Mouse (Mus musculus) midbrain, embryonic 16.5 days (tissue): ENCODE results near the gene Chac2. TPM values are rescaled to one million over a fixed set of nuclear protein-coding genes. Genes with fewer than 3 reads are reported as not detected.
"Not testable (repeated sequence)": the region's sequence is repeated elsewhere in the genome, so short reads cannot be mapped to it uniquely, and the experiment has no call there.

Experiments
- ATAC-seq: fragments of 200-750 bp; cut with Nextera tagmentation; 2 replicates; pipeline ENCODE4 v1.8.0; 2017; ENCODE audit warnings: moderate TSS enrichment
- H3K27ac ChIP-seq: fragments of 300-500 bp; sonication (generic); 2 replicates; pipeline ENCODE4 v1.5.1; 2014; ENCODE audit warnings: mild to moderate bottlenecking, low read length, mixed read lengths
- H3K27me3 ChIP-seq: fragments of 300-500 bp; sonication (generic); 2 replicates; pipeline ENCODE4 v1.6.1; 2014; ENCODE audit warnings: low read depth, low read length, mixed read lengths; ENCODE audit not compliant: control insufficient read depth, insufficient read depth
- H3K36me3 ChIP-seq: fragments of 300-500 bp; sonication (generic); 2 replicates; pipeline ENCODE4 v1.6.1; 2014; ENCODE audit warnings: mild to moderate bottlenecking, low read length, moderate library complexity, mixed read lengths; ENCODE audit not compliant: control insufficient read depth, insufficient read depth
- H3K4me1 ChIP-seq: fragments of 300-500 bp; sonication (generic); 2 replicates; pipeline ENCODE4 v1.6.1; 2014; ENCODE audit warnings: mild to moderate bottlenecking, low read length, mixed read lengths; ENCODE audit not compliant: control insufficient read depth, insufficient read depth
- H3K4me2 ChIP-seq: fragments of 300-500 bp; sonication (generic); 2 replicates; pipeline ENCODE4 v1.6.1; 2014; ENCODE audit warnings: mild to moderate bottlenecking, low read length, mixed read lengths
- H3K4me3 ChIP-seq: fragments of 300-500 bp; sonication (generic); 2 replicates; pipeline ENCODE4 v1.5.1; 2014; ENCODE audit warnings: low read depth, mild to moderate bottlenecking, low read length, moderate library complexity, mixed read lengths
- H3K9ac ChIP-seq: fragments of 300-500 bp; sonication (generic); 2 replicates; pipeline ENCODE4 v1.6.1; 2014; ENCODE audit warnings: low read depth, low read length, mixed read lengths
- H3K9me3 ChIP-seq: fragments of 300-500 bp; sonication (generic); replicated peaks from 2 replicates; pipeline ENCODE4 v1.6.1; 2014; ENCODE audit warnings: mild to moderate bottlenecking, low read length, mixed read lengths; ENCODE audit not compliant: control insufficient read depth, poor library complexity, severe bottlenecking
- WGBS: fragments of 180-500 bp; shearing (Covaris S2); extraction: QIAGEN DNeasy Blood & Tissue Kit; methylation state at CpG from one replicate; pipeline ENCODE4 v1.1.7; 2014; 5-methylcytosine and 5-hydroxymethylcytosine counted together
- polyA plus RNA-seq: library from polyadenylated mRNA; unstranded; fragments of >200 nt; fragmentation: Nextera tagmentation; extraction: Ambion mirVana; gene quantifications from 2 replicates; pipeline ENCODE4 v1.2.1, GENCODE M21; 2015

Gene Chac2
- polyA plus RNA-seq = 35.2 and 39.4 TPM in 2 replicates

- under 1% methylated on average over 22 of the region's 22 CpGs for WGBS
Measured at GRCm38 (mm10) chr11:30985877-30986624, at the start of gene Chac2. Chac2 (minus strand) TSS chr11:30986350.

DNA sequence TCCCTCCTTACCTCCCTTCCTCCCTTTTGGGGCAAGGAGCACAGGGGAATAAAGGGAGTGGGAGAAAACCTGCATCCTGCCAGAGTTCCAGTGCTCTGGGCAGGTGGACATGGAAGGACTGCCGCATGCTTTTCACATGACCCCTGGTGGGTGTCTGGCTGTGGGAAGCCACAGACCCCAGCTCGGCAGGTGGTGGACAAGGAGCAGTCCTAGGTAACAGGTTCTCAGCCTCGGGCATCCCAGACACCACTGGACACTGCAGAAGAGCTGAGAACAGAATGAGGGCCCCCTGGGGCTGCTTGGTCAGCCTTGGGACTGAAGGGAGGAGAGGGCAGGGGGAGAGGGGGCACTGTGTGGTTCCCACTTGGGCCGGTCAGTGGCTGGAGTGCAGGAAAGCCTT lies 48.8 kb upstream of the Chac2 start:
- peaks cover 5% of the 10 kb centered on the region for H3K36me3 ChIP-seq
- H3K9ac ChIP-seq = no peak overlapping the region
- no peak for ATAC-seq
- H3K27me3 ChIP-seq = no peaks in the 10 kb centered on the region
- H3K27ac ChIP-seq = no peak overlapping the region
- H3K4me1 ChIP-seq = no peaks in the 10 kb centered on the region
- H3K4me2 ChIP-seq = no peak overlapping the region
- peaks cover 6% of the 10 kb centered on the region for H3K9me3 ChIP-seq
- 91% methylated on average over 4 of the region's 4 CpGs for WGBS
- no peak overlapping the region for H3K4me3 ChIP-seq

More at GRCm38 (mm10) chr11:30985877-30986624, at the start of gene Chac2:
- Histone ChIP-seq H3K4me3 (peak within 1 kb of the TSS; percentile 68), H3K27me3 (no peaks in the 10 kb centered on the region), H3K4me1 (peaks cover 9% of the 10 kb centered on the region), H3K27ac (peak within 1 kb of the TSS; percentile 81), H3K4me2 (peak within 1 kb of the TSS; percentile 56), H3K36me3 (no peaks in the 10 kb centered on the region; the same call in 1 of the 2 replicates), H3K9ac (peak within 1 kb of the TSS; percentile 71), H3K9me3 (no peaks in the 10 kb centered on the region)
- peak; percentile 99 for ATAC-seq

GRCm38 (mm10) chr11:31017466-31017865 lies 31.3 kb upstream of the Chac2 start:
- H3K9me3 ChIP-seq = not testable (repeated sequence)

GRCm38 (mm10) chr11:31009668-31010067 lies 23.5 kb upstream of the Chac2 start:
- not testable (repeated sequence) for H3K4me2 ChIP-seq, H3K9ac ChIP-seq, H3K4me3 ChIP-seq, H3K9me3 ChIP-seq, H3K36me3 ChIP-seq, H3K27ac ChIP-seq, H3K27me3 ChIP-seq, ATAC-seq, H3K4me1 ChIP-seq
- WGBS = 100% methylated on average over 1 of the region's 1 CpGs

More at GRCm38 (mm10) chr11:31017466-31017865, 31.3 kb upstream of the Chac2 start:
- H3K27ac ChIP-seq, H3K36me3 ChIP-seq, H3K4me2 ChIP-seq, ATAC-seq, H3K4me3 ChIP-seq, H3K27me3 ChIP-seq, H3K9ac ChIP-seq, H3K4me1 ChIP-seq: not testable (repeated sequence)
- WGBS = 66% methylated on average over 15 of the region's 15 CpGs

GRCm38 (mm10) chr11:31001169-31001908 lies 15.2 kb upstream of the Chac2 start:
- 91% methylated on average over 4 of the region's 4 CpGs for WGBS
- Histone ChIP-seq H3K4me1 (no peaks in the 10 kb centered on the region), H3K4me2 (no peak overlapping the region), H3K27me3 (no peaks in the 10 kb centered on the region), H3K4me3 (no peak overlapping the region), H3K27ac (no peak overlapping the region), H3K9me3 (no peaks in the 10 kb centered on the region), H3K9ac (no peak overlapping the region), H3K36me3 (no peaks in the 10 kb centered on the region)
- ATAC-seq = no peak

GRCm38 (mm10) chr11:31000028-31000427 lies 13.9 kb upstream of the Chac2 start:
- no peak overlapping the region for H3K4me3 ChIP-seq
- WGBS = 95% methylated on average over 2 of the region's 2 CpGs
- H3K9me3 ChIP-seq = no peaks in the 10 kb centered on the region
- no peaks in the 10 kb centered on the region for H3K27me3 ChIP-seq
- H3K4me2 ChIP-seq = no peak overlapping the region
- H3K9ac ChIP-seq = no peak overlapping the region
- H3K4me1 ChIP-seq = no peaks in the 10 kb centered on the region
- H3K27ac ChIP-seq = no peak overlapping the region
- ATAC-seq = no peak
- H3K36me3 ChIP-seq = no peaks in the 10 kb centered on the region

GRCm38 (mm10) chr11:30998704-30999103 lies 12.6 kb upstream of the Chac2 start:
- WGBS = 89% methylated on average over 2 of the region's 2 CpGs
- no peak for ATAC-seq
- Histone ChIP-seq H3K4me2 (no peak overlapping the region), H3K36me3 (no peaks in the 10 kb centered on the region), H3K4me1 (no peaks in the 10 kb centered on the region), H3K27me3 (no peaks in the 10 kb centered on the region), H3K9ac (no peak overlapping the region), H3K27ac (no peak overlapping the region), H3K9me3 (no peaks in the 10 kb centered on the region), H3K4me3 (no peak overlapping the region)

DNA sequence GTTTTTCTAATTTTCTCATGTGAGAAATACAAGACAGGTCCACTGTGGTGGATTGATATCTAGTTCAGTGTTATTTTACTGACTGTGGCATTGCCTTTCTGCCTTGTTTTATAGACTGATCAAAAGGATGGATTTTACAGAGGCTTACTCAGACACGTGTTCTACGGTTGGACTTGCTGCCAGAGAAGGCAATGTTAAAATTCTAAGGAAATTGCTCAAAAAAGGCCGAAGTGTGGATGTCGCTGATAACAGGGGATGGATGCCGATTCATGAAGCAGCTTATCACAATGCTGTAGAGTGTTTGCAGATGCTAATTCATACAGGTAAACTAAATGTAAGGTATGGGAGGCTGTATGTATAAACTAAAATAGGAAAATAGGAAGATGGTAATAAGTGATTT lies 12.0 kb upstream of the Chac2 start:
- Histone ChIP-seq H3K27ac (no peak overlapping the region), H3K4me3 (no peak overlapping the region), H3K9me3 (no peaks in the 10 kb centered on the region), H3K4me1 (no peaks in the 10 kb centered on the region), H3K36me3 (no peaks in the 10 kb centered on the region), H3K9ac (no peak overlapping the region), H3K4me2 (no peak overlapping the region), H3K27me3 (no peaks in the 10 kb centered on the region)
- no peak for ATAC-seq
- WGBS = 85% methylated on average over 5 of the region's 5 CpGs

DNA sequence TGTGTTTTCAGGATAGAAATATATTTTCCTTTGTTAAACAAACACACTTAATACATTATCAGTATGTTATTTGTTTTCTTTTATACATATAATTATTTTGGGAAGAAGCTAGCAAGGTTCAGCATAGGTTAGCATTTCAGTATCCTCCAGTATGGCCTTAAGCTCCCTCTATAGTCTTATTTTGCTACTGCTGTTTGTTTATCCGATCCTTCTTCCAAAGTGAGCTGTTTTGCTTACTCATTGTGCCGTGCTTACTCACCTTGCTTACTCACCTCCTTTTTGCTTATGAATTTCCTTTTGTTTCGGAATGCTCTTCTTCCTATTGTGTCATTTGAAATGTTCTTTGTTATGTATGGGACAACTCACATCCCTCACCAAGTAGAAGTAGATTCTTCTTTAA lies 10.5 kb upstream of the Chac2 start:
- 91% methylated on average over 3 of the region's 3 CpGs for WGBS
- ATAC-seq = no peak
- no peak overlapping the region for H3K9ac ChIP-seq

More for the DNA sequence above, 10.5 kb upstream of the Chac2 start:
- no peak overlapping the region for H3K27ac ChIP-seq
- H3K4me3 ChIP-seq = no peak overlapping the region
- H3K36me3 ChIP-seq = no peaks in the 10 kb centered on the region
- no peaks in the 10 kb centered on the region for H3K9me3 ChIP-seq
- no peaks in the 10 kb centered on the region for H3K4me1 ChIP-seq
- no peaks in the 10 kb centered on the region for H3K27me3 ChIP-seq
- no peak overlapping the region for H3K4me2 ChIP-seq
